Comparison of ENCODE assay signal across 8 mouse cellular contexts in the genomic region with DNA sequence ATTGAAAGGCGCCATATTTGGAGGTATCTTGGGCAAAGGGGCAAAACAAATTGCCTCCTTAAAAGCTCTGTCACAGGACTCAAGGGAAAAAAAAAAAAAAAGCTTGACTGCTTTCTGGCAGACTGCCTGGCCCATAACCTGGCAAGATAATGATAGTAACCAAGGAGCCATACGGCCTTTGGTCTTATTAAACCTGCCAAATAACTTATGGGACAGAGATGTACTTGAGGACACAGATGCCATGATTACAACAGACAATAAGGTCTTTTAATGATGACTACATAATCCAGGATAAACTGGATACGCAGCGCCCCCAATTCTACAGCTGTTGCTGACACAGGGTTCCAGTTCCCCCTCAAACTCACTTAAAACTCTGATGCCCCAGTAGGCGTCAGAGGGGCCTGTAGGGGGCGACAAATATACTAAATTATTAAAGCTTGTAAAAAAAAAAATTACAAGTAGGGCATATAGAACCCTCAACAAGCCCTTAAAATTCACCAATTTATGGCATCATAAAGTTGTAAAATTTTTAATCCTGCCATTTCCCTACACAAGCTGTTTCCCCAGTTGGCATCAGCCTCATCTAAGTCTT. TPM values are rescaled to one million over a fixed set of nuclear protein-coding genes. Genes with fewer than 3 reads are reported as not detected.
DNase-seq lines count a peak whose midpoint lies in the region; ATAC-seq lines count a peak whose summit lies in the region.

No protein-coding gene starts in this region.

- peak; percentile 37; the same call in 1 of the 2 replicates for ATAC-seq in hindbrain, embryonic 14.5 days (ENCODE audit: low FRiP score)
- ATAC-seq in hindbrain, embryonic 12.5 days (ENCODE audit: low FRiP score): no peak
- ATAC-seq in hindbrain, embryonic 16.5 days: no peak

- no peak overlapping the region for H3K9ac ChIP-seq in hindbrain, embryonic 14.5 days
- H3K9ac ChIP-seq in hindbrain, embryonic 12.5 days: no peak overlapping the region
- H3K9ac ChIP-seq in hindbrain, embryonic 16.5 days (ENCODE audit: low read depth, low read length): no peak overlapping the region

- no peaks in the 10 kb centered on the region for H3K36me3 ChIP-seq in hindbrain, embryonic 14.5 days (replicated peaks; ENCODE audit: control insufficient read depth, insufficient read depth)
- no peaks in the 10 kb centered on the region for H3K36me3 ChIP-seq in hindbrain, embryonic 12.5 days
- no peaks in the 10 kb centered on the region for H3K36me3 ChIP-seq in hindbrain, embryonic 16.5 days (ENCODE audit: control insufficient read depth, insufficient read depth, low read length)

- H3K9me3 ChIP-seq in hindbrain, embryonic 14.5 days (ENCODE audit: control insufficient read depth, low read length): no peaks in the 10 kb centered on the region
- no peaks in the 10 kb centered on the region for H3K9me3 ChIP-seq in hindbrain, embryonic 12.5 days (replicated peaks)
- no peaks in the 10 kb centered on the region for H3K9me3 ChIP-seq in hindbrain, embryonic 16.5 days (ENCODE audit: control insufficient read depth, low read length)

- DNase-seq in hindbrain, embryonic 14.5 days (ENCODE audit: low spot score): no peak
- peak; percentile 68 for DNase-seq in CD4-positive, CD25-positive, alpha-beta regulatory T cell, adult 2 months (ENCODE audit: low read depth, low spot score)
- DNase-seq in adrenal gland, postnatal 10 days: peak; percentile 39
- peak; percentile 69 for DNase-seq in fat pad, adult 2 months (ENCODE audit: extremely low read depth, low read depth, low spot score)
- peak; percentile 15 to 33 for DNase-seq in lung, adult 18-20 months
- DNase-seq in thymus, postnatal 10 days (ENCODE audit: low spot score in 2 of 2): peak; percentile 11 to 50

- 48% methylated on average over 6 of the region's 6 CpGs for WGBS in hindbrain, embryonic 14.5 days
- WGBS in hindbrain, embryonic 12.5 days: 61% methylated on average over 6 of the region's 6 CpGs
- 44% methylated on average over 6 of the region's 6 CpGs for WGBS in hindbrain, embryonic 16.5 days

- no peak overlapping the region for H3K27ac ChIP-seq in hindbrain, embryonic 14.5 days
- H3K27ac ChIP-seq in hindbrain, embryonic 12.5 days: no peak overlapping the region
- H3K27ac ChIP-seq in hindbrain, embryonic 16.5 days (ENCODE audit: low read depth, low read length): no peak overlapping the region

- no peaks in the 10 kb centered on the region for H3K4me1 ChIP-seq in hindbrain, embryonic 14.5 days (replicated peaks; ENCODE audit: control insufficient read depth, insufficient read depth, low read length)
- H3K4me1 ChIP-seq in hindbrain, embryonic 12.5 days: no peaks in the 10 kb centered on the region
- H3K4me1 ChIP-seq in hindbrain, embryonic 16.5 days (ENCODE audit: control insufficient read depth, insufficient read depth, low read depth, low read length): no peaks in the 10 kb centered on the region

- H3K4me3 ChIP-seq in hindbrain, embryonic 14.5 days (replicated peaks; ENCODE audit: low read length): no peak overlapping the region
- H3K4me3 ChIP-seq in hindbrain, embryonic 12.5 days: no peak overlapping the region
- no peak overlapping the region for H3K4me3 ChIP-seq in hindbrain, embryonic 16.5 days (ENCODE audit: low read length)

- H3K4me2 ChIP-seq in hindbrain, embryonic 14.5 days (replicated peaks): no peak overlapping the region
- H3K4me2 ChIP-seq in hindbrain, embryonic 12.5 days (replicated peaks): no peak overlapping the region
- H3K4me2 ChIP-seq in hindbrain, embryonic 16.5 days (ENCODE audit: low read length): no peak overlapping the region

- H3K27me3 ChIP-seq in hindbrain, embryonic 14.5 days (ENCODE audit: control insufficient read depth, insufficient read depth, low read length): no peaks in the 10 kb centered on the region
- no peaks in the 10 kb centered on the region for H3K27me3 ChIP-seq in hindbrain, embryonic 12.5 days
- H3K27me3 ChIP-seq in hindbrain, embryonic 16.5 days (replicated peaks; ENCODE audit: control insufficient read depth, insufficient read depth, low read length): no peaks in the 10 kb centered on the region

RNA-seq across cellular contexts. Expression of gene Snapc3, which starts 33.5 kb away (rescaled TPM):
- 62.6 and 66.5 TPM in 2 replicates for polyA plus RNA-seq in hindbrain, embryonic 14.5 days (2014; fragmentation: Nextera tagmentation; extraction: Ambion mirVana)
- polyA plus RNA-seq in hindbrain, embryonic 12.5 days (2016; fragmentation: Nextera tagmentation; extraction: Ambion mirVana): 82.1 and 83.1 TPM in 2 replicates
- total RNA-seq in adrenal gland, postnatal 10 days (2021): 10 to 100 TPM; 18.9 to 31.3 TPM
- 54.1 and 57.5 TPM in 2 replicates for polyA plus RNA-seq in hindbrain, embryonic 16.5 days (2015; fragmentation: Nextera tagmentation; extraction: Ambion mirVana)

RNA-seq across cellular contexts. Expression of gene Ttc39b, which starts 59.9 kb away (rescaled TPM):
- polyA plus RNA-seq in hindbrain, embryonic 14.5 days (2014; fragmentation: Nextera tagmentation; extraction: Ambion mirVana): 8.2 and 9.0 TPM in 2 replicates
- polyA plus RNA-seq in hindbrain, embryonic 12.5 days (2016; fragmentation: Nextera tagmentation; extraction: Ambion mirVana): 2.9 and 3.7 TPM in 2 replicates
- 10 to 100 TPM; 16.4 to 17.0 TPM for total RNA-seq in adrenal gland, postnatal 10 days (2021)
- polyA plus RNA-seq in hindbrain, embryonic 16.5 days (2015; fragmentation: Nextera tagmentation; extraction: Ambion mirVana): 6.2 and 6.4 TPM in 2 replicates
